ENCODE assay signal across 8 mouse cellular contexts in genomic region chr11:98796515-98797216, GRCm38 (mm10). TPM values are rescaled to one million over a fixed set of nuclear protein-coding genes. Genes with fewer than 3 reads are reported as not detected.
DNase-seq lines count a peak whose midpoint lies in the region; ATAC-seq and TF ChIP-seq lines count a peak whose summit lies in the region.

No protein-coding gene starts in this region.

- no peaks in the 10 kb centered on the region for H3K27me3 ChIP-seq in hindbrain, embryonic 14.5 days (ENCODE audit: control insufficient read depth, insufficient read depth, low read length)
- H3K27me3 ChIP-seq in small intestine, adult 2 months (ENCODE audit: control insufficient read depth, insufficient read depth, low read length), result no peaks in the 10 kb centered on the region

- no peaks in the 10 kb centered on the region for H3K9me3 ChIP-seq in hindbrain, embryonic 14.5 days (ENCODE audit: control insufficient read depth, low read length)

- peak overlapping the region; percentile 97 for H3K9ac ChIP-seq in hindbrain, embryonic 14.5 days

- WGBS in hindbrain, embryonic 14.5 days, result 4% methylated on average over 23 of the region's 23 CpGs
- 1% methylated on average over 23 of the region's 23 CpGs for WGBS in small intestine, adult 2 months

- H3K27ac ChIP-seq in hindbrain, embryonic 14.5 days, result peak overlapping the region; percentile 99
- H3K27ac ChIP-seq in small intestine, adult 2 months (ENCODE audit: insufficient read depth, low read depth, low read length), result peak overlapping the region; percentile 94

- H3K36me3 ChIP-seq in hindbrain, embryonic 14.5 days (replicated peaks; ENCODE audit: control insufficient read depth, insufficient read depth), result peaks cover 31% of the 10 kb centered on the region
- H3K36me3 ChIP-seq in small intestine, adult 2 months (ENCODE audit: control insufficient read depth, insufficient read depth, low read length), result peaks cover 24% of the 10 kb centered on the region

- H3K4me2 ChIP-seq in hindbrain, embryonic 14.5 days (replicated peaks), result peak overlapping the region; percentile 93

- peaks cover 33% of the 10 kb centered on the region for H3K4me1 ChIP-seq in hindbrain, embryonic 14.5 days (replicated peaks; ENCODE audit: control insufficient read depth, insufficient read depth, low read length)
- H3K4me1 ChIP-seq in small intestine, adult 2 months (ENCODE audit: control insufficient read depth, insufficient read depth, insufficient read length, low read length), result peaks cover 8% of the 10 kb centered on the region

- ATAC-seq in hindbrain, embryonic 14.5 days (ENCODE audit: low FRiP score), result peak; percentile 63; the same call in 1 of the 2 replicates
- ATAC-seq in megakaryocyte progenitor cell, adult 5-6 weeks (replicated peaks; ENCODE audit: poor library complexity), result peak; percentile 32

- H3K4me3 ChIP-seq in hindbrain, embryonic 14.5 days (replicated peaks; ENCODE audit: low read length), result peak overlapping the region; percentile 92
- H3K4me3 ChIP-seq in small intestine, adult 2 months (ENCODE audit: low read depth, low read length), result peak overlapping the region; percentile 73

- peak; percentile 78 for DNase-seq in layer of hippocampus, adult 11-12 months (ENCODE audit: low spot score)
- no peak for DNase-seq in layer of hippocampus, adult 9-10 months (ENCODE audit: low spot score)
- DNase-seq in cerebellum, adult 9-11 months, result peak; percentile 84
- DNase-seq in frontal cortex, postnatal 14 days (ENCODE audit: low spot score in 2 of 2), result peak; percentile 64 to 73
- peak; percentile 80 for DNase-seq in hindbrain, embryonic 14.5 days (ENCODE audit: low spot score)
- DNase-seq in left cerebral cortex, adult 8-10 months (ENCODE audit: low spot score in 2 of 2), result peak; percentile 59 to 62

- no peak; the same call in 1 of the 2 replicates for TF ChIP-seq POLR2A in small intestine, adult 2 months (IDR thresholded peaks at IDR 0.05; ENCODE audit: low read depth, low read length)

- no peak for TF ChIP-seq CTCF in small intestine, adult 2 months (IDR thresholded peaks at IDR 0.05; ENCODE audit: extremely low read depth, insufficient read length, insufficient replicate concordance, low read depth, low read length)

RNA-seq across cellular contexts. Expression of gene Msl1, which starts 1.4 kb away (rescaled TPM):
- polyA plus RNA-seq in hindbrain, embryonic 14.5 days (2014; fragmentation: Nextera tagmentation; extraction: Ambion mirVana), result 23.6 and 24.1 TPM in 2 replicates
- total RNA-seq in left cerebral cortex, adult 8-10 months (2022), result 100 to 1,000 TPM; 167 to 198 (median 186) TPM
- total RNA-seq in megakaryocyte progenitor cell, adult 5-6 weeks (2015), result 60.8 and 62.0 TPM in 2 replicates
- 76.3 and 99.9 TPM in 2 replicates for total RNA-seq in megakaryocyte progenitor cell, adult 5-6 weeks (2017)
- polyA plus RNA-seq in small intestine, adult 2 months (2012; rRNA removed), result 19.8 and 38.5 TPM in 2 replicates

RNA-seq across cellular contexts. Expression of gene Casc3, which starts 8.0 kb away (rescaled TPM):
- polyA plus RNA-seq in hindbrain, embryonic 14.5 days (2014; fragmentation: Nextera tagmentation; extraction: Ambion mirVana), result 49.3 and 57.4 TPM in 2 replicates
- 10 to 100 TPM; 53.6 to 57.8 (median 54.1) TPM for total RNA-seq in left cerebral cortex, adult 8-10 months (2022)
- 38.3 and 39.0 TPM in 2 replicates for total RNA-seq in megakaryocyte progenitor cell, adult 5-6 weeks (2015)
- 18.3 and 31.7 TPM in 2 replicates for total RNA-seq in megakaryocyte progenitor cell, adult 5-6 weeks (2017)
- 11.7 and 22.0 TPM in 2 replicates for polyA plus RNA-seq in small intestine, adult 2 months (2012; rRNA removed)

RNA-seq across cellular contexts. Expression of gene Nr1d1, which starts 21.5 kb away (rescaled TPM):
- 3.4 and 4.1 TPM in 2 replicates for polyA plus RNA-seq in hindbrain, embryonic 14.5 days (2014; fragmentation: Nextera tagmentation; extraction: Ambion mirVana)
- 100 to 1,000 TPM; 137 to 177 (median 145) TPM for total RNA-seq in left cerebral cortex, adult 8-10 months (2022)
- 3.3 and 3.5 TPM in 2 replicates for total RNA-seq in megakaryocyte progenitor cell, adult 5-6 weeks (2015)
- total RNA-seq in megakaryocyte progenitor cell, adult 5-6 weeks (2017), result 0.47 and 0.87 TPM in 2 replicates
- 59.8 and 206 TPM in 2 replicates for polyA plus RNA-seq in small intestine, adult 2 months (2012; rRNA removed)

RNA-seq across cellular contexts. Expression of gene Rapgefl1, which starts 39.9 kb away (rescaled TPM):
- 12.0 and 12.9 TPM in 2 replicates for polyA plus RNA-seq in hindbrain, embryonic 14.5 days (2014; fragmentation: Nextera tagmentation; extraction: Ambion mirVana)
- 100 to 1,000 TPM; 130 to 140 (median 139) TPM for total RNA-seq in left cerebral cortex, adult 8-10 months (2022)
- 0.24 and 1.8 TPM in 2 replicates for total RNA-seq in megakaryocyte progenitor cell, adult 5-6 weeks (2015)
- not detected in 2 replicates for total RNA-seq in megakaryocyte progenitor cell, adult 5-6 weeks (2017)
- 11.4 and 47.6 TPM in 2 replicates for polyA plus RNA-seq in small intestine, adult 2 months (2012; rRNA removed)

RNA-seq across cellular contexts. Expression of gene Thra, which starts 56.2 kb away (rescaled TPM):
- polyA plus RNA-seq in hindbrain, embryonic 14.5 days (2014; fragmentation: Nextera tagmentation; extraction: Ambion mirVana), result 165 and 181 TPM in 2 replicates
- total RNA-seq in left cerebral cortex, adult 8-10 months (2022), result 100 to 1,000 TPM; 713 to 794 (median 760) TPM
- total RNA-seq in megakaryocyte progenitor cell, adult 5-6 weeks (2015), result 34.2 and 34.6 TPM in 2 replicates
- total RNA-seq in megakaryocyte progenitor cell, adult 5-6 weeks (2017), result 21.8 and 25.3 TPM in 2 replicates
- 46.5 and 128 TPM in 2 replicates for polyA plus RNA-seq in small intestine, adult 2 months (2012; rRNA removed)

Comparison
In these comparisons a context has a peak if more than half of its experiments do, and no peak if none do; other contexts are left out.
1. RNA of gene Nr1d1, which starts 21.5 kb away (total RNA-seq): 137 to 177 TPM in left cerebral cortex, adult 8-10 months; 0.47 to 3.5 TPM in megakaryocyte progenitor cell, adult 5-6 weeks; every median in the first group is over 10 times any median in the second.